Mouse (Mus musculus) neural tube, embryonic 14.5 days (tissue): ENCODE measurements at regions not wholly inside any gene's neighbourhood (a gene's known extent, or its start where the extent isn't known, plus 50 kb on each side); places are given as distances from the start of the nearest gene placed in this dataset.

Experiments used
- ATAC-seq: fragments of 200-750 bp; cut with Nextera tagmentation; 2 replicates; pipeline ENCODE4 v1.8.0; 2017; ENCODE audit warnings: low read depth, mild to moderate bottlenecking, moderate TSS enrichment, moderate library complexity
- H3K27ac ChIP-seq: fragments of 300-500 bp; sonication (generic); 2 replicates; pipeline ENCODE4 v1.5.1; 2014; ENCODE audit warnings: low read depth, mild to moderate bottlenecking, control low read depth, low read length, moderate library complexity, mixed read lengths
- H3K27me3 ChIP-seq: fragments of 300-500 bp; sonication (generic); 2 replicates; pipeline ENCODE4 v1.6.1; 2014; ENCODE audit warnings: low read length; ENCODE audit not compliant: control insufficient read depth, insufficient read depth
- H3K36me3 ChIP-seq: fragments of 300-500 bp; sonication (generic); 2 replicates; pipeline ENCODE4 v1.6.1; 2014; ENCODE audit warnings: low read length, mixed read lengths; ENCODE audit not compliant: control insufficient read depth, insufficient read depth
- H3K4me1 ChIP-seq: fragments of 300-500 bp; sonication (generic); 2 replicates; pipeline ENCODE4 v1.6.1; 2014; ENCODE audit warnings: low read length; ENCODE audit not compliant: control insufficient read depth, insufficient read depth
- H3K4me2 ChIP-seq: fragments of 300-500 bp; sonication (generic); 2 replicates; pipeline ENCODE4 v1.6.1; 2014; ENCODE audit warnings: mild to moderate bottlenecking, low read depth, low read length, control low read depth
- H3K4me3 ChIP-seq: fragments of 300-500 bp; sonication (generic); 2 replicates; pipeline ENCODE4 v1.5.1; 2014; ENCODE audit warnings: low read depth, low read length, control low read depth, mixed read lengths
- H3K9ac ChIP-seq: fragments of 300-500 bp; sonication (generic); replicated peaks from 2 replicates; pipeline ENCODE4 v1.6.1; 2014; ENCODE audit warnings: low read depth, mild to moderate bottlenecking, control low read depth, low read length, mixed read lengths
- H3K9me3 ChIP-seq: fragments of 300-500 bp; sonication (generic); 2 replicates; pipeline ENCODE4 v1.6.1; 2016; ENCODE audit warnings: low read length; ENCODE audit not compliant: control insufficient read depth
- WGBS: fragments of 180-500 bp; shearing (Covaris S2); extraction: QIAGEN DNeasy Blood & Tissue Kit; methylation state at CpG from one replicate; pipeline ENCODE4 v1.1.7; 2014; 5-methylcytosine and 5-hydroxymethylcytosine counted together

DNA sequence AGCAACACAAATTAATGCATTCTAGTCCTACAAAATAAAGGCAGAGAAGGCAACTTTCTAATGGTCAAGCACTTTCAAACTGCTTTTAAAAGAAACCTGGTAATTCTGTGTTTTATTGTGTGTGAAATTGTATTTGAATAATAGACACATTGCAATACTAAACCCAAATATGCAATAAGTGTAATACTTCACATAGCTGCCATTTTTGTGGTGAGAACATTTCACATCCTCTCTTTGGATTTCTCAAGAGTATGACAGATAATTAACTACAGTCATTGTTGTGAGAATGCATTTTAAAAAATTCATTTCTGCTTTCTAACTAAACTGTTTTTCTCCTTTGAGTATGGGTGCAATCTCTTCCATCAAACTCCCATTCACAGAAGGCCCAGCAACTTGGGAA lies 256.4 kb downstream of the Sema3d start:
- H3K9me3 ChIP-seq, result no peaks in the 10 kb centered on the region
- H3K4me2 ChIP-seq, result no peak overlapping the region
- no peaks in the 10 kb centered on the region for H3K4me1 ChIP-seq
- no peak for ATAC-seq
- no peaks in the 10 kb centered on the region for H3K36me3 ChIP-seq
- no peak overlapping the region for H3K4me3 ChIP-seq
- H3K27ac ChIP-seq, result no peak overlapping the region
- no peak overlapping the region for H3K9ac ChIP-seq
- no peaks in the 10 kb centered on the region for H3K27me3 ChIP-seq

DNA sequence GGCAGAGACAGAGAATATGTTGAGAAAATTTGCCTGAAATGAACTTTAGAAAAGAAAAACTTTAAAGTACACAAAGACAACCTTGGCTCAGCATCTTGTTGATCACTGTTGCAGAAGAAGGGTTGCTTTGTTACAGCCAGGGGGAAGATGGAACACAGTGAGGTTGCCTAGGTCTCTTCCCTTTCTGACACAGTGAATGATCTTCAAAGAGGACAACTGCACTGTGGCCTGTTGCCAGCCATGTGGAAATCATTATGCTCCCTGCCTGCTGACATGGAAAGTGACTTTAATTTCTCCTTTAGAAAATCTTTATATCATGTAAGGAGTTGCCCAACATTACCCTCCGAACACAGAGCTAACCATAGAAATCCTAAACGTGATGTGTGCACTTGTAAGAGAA lies 263.1 kb downstream of the Sema3d start:
- no peaks in the 10 kb centered on the region for H3K36me3 ChIP-seq
- H3K4me2 ChIP-seq, result no peak overlapping the region
- H3K27ac ChIP-seq, result no peak overlapping the region
- WGBS, result 74% methylated on average over 2 of the region's 2 CpGs
- no peak for ATAC-seq
- no peak overlapping the region for H3K4me3 ChIP-seq
- H3K27me3 ChIP-seq, result no peaks in the 10 kb centered on the region
- H3K9me3 ChIP-seq, result no peaks in the 10 kb centered on the region
- H3K4me1 ChIP-seq, result no peaks in the 10 kb centered on the region
- no peak overlapping the region for H3K9ac ChIP-seq

DNA sequence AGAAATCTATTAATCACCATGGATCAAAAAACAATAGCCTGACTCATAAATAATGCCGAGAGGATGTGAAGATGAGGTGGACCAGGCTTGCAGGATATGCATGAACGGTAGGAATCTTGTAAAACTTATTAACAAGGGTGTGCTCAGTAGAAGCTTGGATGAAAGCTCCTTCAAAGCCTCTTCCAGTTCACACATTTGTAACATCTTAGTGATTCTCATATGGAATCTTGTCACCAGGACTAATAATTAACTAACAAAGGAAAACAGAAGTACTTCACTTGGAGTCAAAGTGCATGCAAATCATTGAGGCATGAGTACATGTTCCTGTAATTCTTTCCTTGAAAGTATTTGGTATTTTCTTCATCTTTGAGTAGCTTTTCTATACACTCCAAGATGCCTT lies 290.5 kb downstream of the Sema3d start:
- Histone ChIP-seq H3K36me3 (no peaks in the 10 kb centered on the region), H3K4me3 (no peak overlapping the region), H3K9ac (no peak overlapping the region), H3K4me1 (no peaks in the 10 kb centered on the region), H3K9me3 (no peaks in the 10 kb centered on the region), H3K27me3 (no peaks in the 10 kb centered on the region), H3K27ac (no peak overlapping the region), H3K4me2 (no peak overlapping the region)
- no peak for ATAC-seq
- WGBS, result 84% methylated on average over 2 of the region's 2 CpGs

DNA sequence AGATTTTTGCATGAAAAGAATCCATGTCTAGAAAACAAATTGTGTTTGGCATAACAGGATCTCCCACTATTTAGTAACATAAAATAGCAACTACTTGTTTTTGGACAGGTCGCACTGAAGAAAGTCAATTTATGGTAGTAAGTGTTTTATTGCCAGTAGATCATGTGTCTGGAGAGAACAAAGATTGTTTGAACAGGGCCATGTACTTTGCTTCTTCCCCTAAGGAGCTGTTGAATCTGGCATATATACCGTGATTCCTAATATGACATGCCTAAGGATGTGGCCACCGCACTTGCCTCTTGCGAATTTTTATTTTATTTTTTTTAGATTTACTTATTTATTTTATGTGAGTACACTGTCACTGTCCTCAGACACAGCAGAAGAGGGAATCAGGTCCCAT lies 290.9 kb downstream of the Sema3d start:
- Histone ChIP-seq H3K27ac (no peak overlapping the region), H3K36me3 (no peaks in the 10 kb centered on the region), H3K27me3 (no peaks in the 10 kb centered on the region), H3K4me3 (no peak overlapping the region), H3K9ac (no peak overlapping the region), H3K9me3 (no peaks in the 10 kb centered on the region), H3K4me1 (no peaks in the 10 kb centered on the region), H3K4me2 (no peak overlapping the region)
- ATAC-seq, result no peak
- 73% methylated on average over 4 of the region's 4 CpGs for WGBS

DNA sequence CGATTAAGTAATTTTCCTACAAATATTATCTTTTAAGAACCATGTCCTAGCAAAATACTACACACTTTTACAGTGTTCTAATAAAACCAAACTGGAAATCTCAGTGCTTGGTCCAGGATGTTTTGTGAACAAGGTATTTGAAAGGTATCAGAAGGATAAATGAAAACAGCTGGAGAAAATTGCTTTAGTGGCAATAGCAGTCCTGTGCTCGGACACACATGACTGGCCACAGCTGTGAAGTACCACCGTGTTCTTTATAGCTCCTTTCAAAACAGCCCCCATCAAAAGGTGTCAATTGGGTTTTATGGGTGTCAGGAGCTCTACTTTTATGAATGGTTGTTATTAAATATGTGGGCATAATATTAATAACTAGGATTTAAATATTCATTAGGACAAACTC lies 293.5 kb downstream of the Sema3d start:
- WGBS, result 41% methylated on average over 3 of the region's 3 CpGs
- H3K9me3 ChIP-seq, result no peaks in the 10 kb centered on the region
- no peak overlapping the region for H3K27ac ChIP-seq
- no peaks in the 10 kb centered on the region for H3K36me3 ChIP-seq
- H3K4me3 ChIP-seq, result no peak overlapping the region
- no peaks in the 10 kb centered on the region for H3K27me3 ChIP-seq
- H3K4me2 ChIP-seq, result no peak overlapping the region
- H3K4me1 ChIP-seq, result no peaks in the 10 kb centered on the region
- no peak overlapping the region for H3K9ac ChIP-seq
- ATAC-seq, result no peak

DNA sequence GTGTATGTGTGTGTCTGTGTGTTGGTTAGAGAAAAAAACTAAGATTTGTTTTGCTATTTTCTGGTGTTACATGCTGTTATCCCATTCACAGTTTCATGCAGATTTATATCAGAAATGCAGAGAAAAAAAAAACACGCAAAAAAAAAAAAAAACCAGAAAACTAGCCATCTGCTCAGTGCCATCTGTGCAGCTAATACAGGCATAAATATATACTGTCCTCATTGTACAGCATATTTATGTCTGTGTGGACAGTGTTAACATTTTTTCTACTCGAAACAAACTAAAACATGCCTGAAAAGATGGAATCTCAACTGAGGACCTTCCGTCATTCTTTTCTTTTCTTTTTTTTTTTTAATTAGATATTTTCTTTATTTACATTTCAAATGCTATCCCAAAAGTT lies 331.7 kb downstream of the Sema3d start:
- ATAC-seq, result no peak
- Histone ChIP-seq H3K4me2 (no peak overlapping the region), H3K9ac (no peak overlapping the region), H3K9me3 (no peaks in the 10 kb centered on the region; the same call in 1 of the 2 replicates), H3K27me3 (no peaks in the 10 kb centered on the region), H3K4me1 (no peaks in the 10 kb centered on the region), H3K4me3 (no peak overlapping the region), H3K27ac (no peak overlapping the region), H3K36me3 (no peaks in the 10 kb centered on the region)
- WGBS, result 85% methylated on average over 3 of the region's 3 CpGs

DNA sequence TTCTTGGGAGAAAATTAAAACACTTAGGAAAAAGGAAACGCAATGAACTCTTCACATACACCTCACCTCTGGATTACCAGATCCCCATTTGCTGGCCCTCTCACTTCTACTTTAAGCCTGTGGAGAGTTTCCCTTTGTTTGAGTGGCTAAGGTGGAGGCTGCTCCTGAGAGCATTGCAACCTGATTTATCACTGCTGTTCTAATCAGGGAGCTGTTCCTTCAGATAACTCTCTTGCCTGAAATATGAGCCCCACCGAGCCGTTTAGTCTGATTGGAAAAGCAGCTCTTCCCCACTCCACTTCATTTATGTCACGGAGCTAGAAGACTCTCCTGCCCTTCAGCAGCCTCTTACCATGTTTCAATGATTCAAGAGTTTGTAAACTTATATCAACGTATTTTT lies 368.3 kb downstream of the Sema3d start:
- H3K9me3 ChIP-seq, result no peaks in the 10 kb centered on the region
- ATAC-seq, result peak; percentile 73
- H3K4me1 ChIP-seq, result no peaks in the 10 kb centered on the region
- H3K36me3 ChIP-seq, result no peaks in the 10 kb centered on the region
- no peak overlapping the region for H3K27ac ChIP-seq
- no peaks in the 10 kb centered on the region for H3K27me3 ChIP-seq
- WGBS, result 42% methylated on average over 5 of the region's 5 CpGs
- H3K9ac ChIP-seq, result no peak overlapping the region
- no peak overlapping the region for H3K4me2 ChIP-seq
- H3K4me3 ChIP-seq, result no peak overlapping the region

DNA sequence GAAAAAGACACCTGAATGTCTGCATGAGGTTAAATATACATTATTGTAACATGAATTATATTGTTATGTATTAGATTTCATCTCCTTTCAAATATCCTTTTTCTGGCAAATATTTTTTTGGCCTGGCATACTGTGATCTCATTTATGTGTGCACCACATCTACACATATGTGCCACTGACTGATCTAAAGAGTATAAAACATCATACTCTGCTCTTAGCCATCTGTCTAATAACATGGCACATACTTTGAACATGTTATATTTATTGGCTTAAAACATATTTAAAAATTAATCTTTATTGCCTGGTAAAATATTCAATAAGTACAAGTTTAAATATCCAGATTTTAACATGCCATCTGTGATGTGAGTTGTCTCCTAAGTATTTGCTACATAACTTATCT lies 365.6 kb upstream of the Sema3a start:
- no peak overlapping the region for H3K4me3 ChIP-seq
- H3K9ac ChIP-seq, result no peak overlapping the region
- no peak overlapping the region for H3K27ac ChIP-seq
- H3K4me2 ChIP-seq, result no peak overlapping the region
- H3K36me3 ChIP-seq, result no peaks in the 10 kb centered on the region
- no peaks in the 10 kb centered on the region for H3K4me1 ChIP-seq
- no peaks in the 10 kb centered on the region for H3K9me3 ChIP-seq
- H3K27me3 ChIP-seq, result no peaks in the 10 kb centered on the region
- ATAC-seq, result no peak

DNA sequence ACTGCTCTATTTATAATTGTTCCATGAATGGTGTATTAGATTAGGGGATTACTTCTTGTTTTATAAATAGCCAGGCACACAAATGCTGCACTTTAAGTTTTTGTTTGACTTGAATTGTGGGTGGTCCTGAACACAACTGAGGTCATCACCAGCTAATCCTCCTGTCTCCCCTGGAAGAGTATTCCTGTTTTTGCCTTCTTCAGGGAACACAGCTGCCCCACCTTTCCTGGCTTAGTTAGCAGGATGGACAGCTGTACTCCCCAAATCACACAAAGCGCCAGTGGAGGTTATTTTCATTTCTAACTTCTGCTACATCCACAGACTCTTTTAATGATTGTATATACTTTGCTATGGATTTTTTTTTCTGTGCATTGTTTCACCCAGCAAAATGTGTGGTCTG lies 357.8 kb upstream of the Sema3a start:
- no peaks in the 10 kb centered on the region for H3K27me3 ChIP-seq
- no peaks in the 10 kb centered on the region for H3K4me1 ChIP-seq
- no peaks in the 10 kb centered on the region for H3K9me3 ChIP-seq
- ATAC-seq, result no peak
- H3K4me2 ChIP-seq, result no peak overlapping the region
- H3K27ac ChIP-seq, result no peak overlapping the region
- WGBS, result 83% methylated on average over 1 of the region's 1 CpGs
- no peak overlapping the region for H3K9ac ChIP-seq
- H3K36me3 ChIP-seq, result no peaks in the 10 kb centered on the region
- H3K4me3 ChIP-seq, result no peak overlapping the region

DNA sequence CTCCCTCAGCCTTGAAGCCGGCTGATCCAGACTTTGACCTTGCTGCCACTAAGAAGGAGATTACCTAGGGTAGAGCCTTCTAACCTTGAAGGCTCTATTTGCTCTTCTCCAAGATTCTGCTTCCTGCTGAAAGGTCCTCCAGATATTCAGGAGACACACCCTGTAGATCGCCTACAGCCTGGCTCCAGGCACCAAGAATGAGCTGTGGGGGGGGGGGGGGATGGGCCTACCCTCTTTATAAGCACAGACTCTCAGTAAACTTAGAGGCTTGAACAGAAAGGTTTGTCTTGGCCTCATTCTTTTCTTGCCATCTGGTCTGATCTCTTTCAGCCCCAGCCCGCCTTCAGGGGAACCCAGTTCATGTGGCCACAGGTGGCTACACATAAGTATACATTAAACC lies 342.5 kb upstream of the Sema3a start:
- ATAC-seq, result no peak
- no peaks in the 10 kb centered on the region for H3K4me1 ChIP-seq
- H3K9ac ChIP-seq, result no peak overlapping the region
- H3K27me3 ChIP-seq, result no peaks in the 10 kb centered on the region
- H3K9me3 ChIP-seq, result no peaks in the 10 kb centered on the region; the same call in 1 of the 2 replicates
- WGBS, result 89% methylated on average over 3 of the region's 3 CpGs
- no peak overlapping the region for H3K4me2 ChIP-seq
- H3K27ac ChIP-seq, result no peak overlapping the region
- no peak overlapping the region for H3K4me3 ChIP-seq
- no peaks in the 10 kb centered on the region for H3K36me3 ChIP-seq
